Mouse (Mus musculus) hindbrain, embryonic 10.5 days (tissue): Measurements from ENCODE around the gene Pgbd1. TPM values are rescaled to one million over a fixed set of nuclear protein-coding genes. Genes with fewer than 3 reads are reported as not detected.
"Not testable (repeated sequence)": the region's sequence is repeated elsewhere in the genome, so short reads cannot be mapped to it uniquely, and the experiment has no call there.

Experiments used
- DNase-seq: peaks from one replicate; pipeline ENCODE4 v3.0.0-alpha.2; 2017; ENCODE audit warnings: low spot score
- H3K27ac ChIP-seq: fragments of 300-500 bp; sonication (generic); 2 replicates; pipeline ENCODE4 v1.5.1; 2016; ENCODE audit warnings: mild to moderate bottlenecking, moderate library complexity
- H3K27me3 ChIP-seq: fragments of 300-500 bp; sonication (generic); 2 replicates; pipeline ENCODE4 v1.6.1; 2016; ENCODE audit warnings: mild to moderate bottlenecking; ENCODE audit not compliant: poor library complexity, insufficient read depth, severe bottlenecking
- H3K36me3 ChIP-seq: fragments of 300-500 bp; sonication (generic); 2 replicates; pipeline ENCODE4 v1.6.1; 2016; ENCODE audit warnings: mild to moderate bottlenecking, moderate library complexity
- H3K4me1 ChIP-seq: fragments of 300-500 bp; sonication (generic); replicated peaks from 2 replicates; pipeline ENCODE4 v1.6.1; 2016; ENCODE audit warnings: mild to moderate bottlenecking
- H3K4me3 ChIP-seq: fragments of 300-500 bp; sonication (generic); 2 replicates; pipeline ENCODE4 v1.5.1; 2016; ENCODE audit warnings: mild to moderate bottlenecking, moderate library complexity
- H3K9me3 ChIP-seq: fragments of 300-500 bp; sonication (generic); 2 replicates; pipeline ENCODE4 v1.6.1; 2016; ENCODE audit warnings: mild to moderate bottlenecking, moderate library complexity
- WGBS: fragments of 180-500 bp; shearing (Covaris S2); methylation state at CpG from one replicate; pipeline ENCODE4 v1.1.7; 2016; 5-methylcytosine and 5-hydroxymethylcytosine counted together
- polyA plus RNA-seq: library from polyadenylated mRNA; unstranded; fragments of >200 nt; fragmentation: Nextera tagmentation; extraction: Ambion mirVana; gene quantifications from 2 replicates; pipeline ENCODE4 v1.2.1, GENCODE M21; 2016

Gene Pgbd1
- polyA plus RNA-seq, 1 experiment from 2014 or later: 4.3 TPM

DNA sequence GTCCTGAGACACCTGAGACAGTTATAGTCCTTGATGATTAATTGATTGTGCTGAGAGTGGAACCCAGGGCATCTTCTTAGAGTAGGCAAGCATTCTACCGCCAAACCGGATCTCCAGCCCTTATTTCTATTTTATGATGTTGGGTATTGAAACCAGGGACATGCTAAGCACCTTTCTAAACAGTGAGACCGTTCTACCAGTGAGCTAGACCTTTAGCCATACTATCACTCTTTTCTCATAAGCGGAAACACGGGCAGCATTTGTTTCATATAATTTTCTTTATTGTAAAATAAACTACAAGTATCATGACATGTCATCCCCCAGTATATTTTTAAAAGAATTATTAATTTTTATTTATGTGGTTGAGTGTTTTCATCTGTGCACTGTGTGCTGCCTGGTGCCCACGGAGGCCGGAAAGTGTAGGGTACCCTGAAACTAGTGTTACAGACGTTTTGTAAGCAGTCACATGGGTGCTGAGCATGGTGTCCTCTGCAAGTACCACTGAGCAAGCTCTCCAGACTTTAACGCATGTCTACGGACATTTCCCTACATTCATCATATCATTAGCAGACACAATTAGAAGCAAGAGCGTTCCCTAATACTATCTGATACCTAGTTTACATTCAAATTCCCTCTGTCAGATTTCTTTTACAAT is 31.9 kb downstream of the Pgbd1 start:
- peaks cover 13% of the 10 kb centered on the region for H3K4me1 ChIP-seq
- H3K27me3 ChIP-seq: no peaks in the 10 kb centered on the region
- WGBS: 53% methylated on average over 11 of the region's 11 CpGs
- no peaks in the 10 kb centered on the region for H3K36me3 ChIP-seq
- H3K4me3 ChIP-seq: peak overlapping the region; percentile 60
- no peaks in the 10 kb centered on the region for H3K9me3 ChIP-seq
- DNase-seq: no peak
- peak overlapping the region; percentile 90 for H3K27ac ChIP-seq

DNA sequence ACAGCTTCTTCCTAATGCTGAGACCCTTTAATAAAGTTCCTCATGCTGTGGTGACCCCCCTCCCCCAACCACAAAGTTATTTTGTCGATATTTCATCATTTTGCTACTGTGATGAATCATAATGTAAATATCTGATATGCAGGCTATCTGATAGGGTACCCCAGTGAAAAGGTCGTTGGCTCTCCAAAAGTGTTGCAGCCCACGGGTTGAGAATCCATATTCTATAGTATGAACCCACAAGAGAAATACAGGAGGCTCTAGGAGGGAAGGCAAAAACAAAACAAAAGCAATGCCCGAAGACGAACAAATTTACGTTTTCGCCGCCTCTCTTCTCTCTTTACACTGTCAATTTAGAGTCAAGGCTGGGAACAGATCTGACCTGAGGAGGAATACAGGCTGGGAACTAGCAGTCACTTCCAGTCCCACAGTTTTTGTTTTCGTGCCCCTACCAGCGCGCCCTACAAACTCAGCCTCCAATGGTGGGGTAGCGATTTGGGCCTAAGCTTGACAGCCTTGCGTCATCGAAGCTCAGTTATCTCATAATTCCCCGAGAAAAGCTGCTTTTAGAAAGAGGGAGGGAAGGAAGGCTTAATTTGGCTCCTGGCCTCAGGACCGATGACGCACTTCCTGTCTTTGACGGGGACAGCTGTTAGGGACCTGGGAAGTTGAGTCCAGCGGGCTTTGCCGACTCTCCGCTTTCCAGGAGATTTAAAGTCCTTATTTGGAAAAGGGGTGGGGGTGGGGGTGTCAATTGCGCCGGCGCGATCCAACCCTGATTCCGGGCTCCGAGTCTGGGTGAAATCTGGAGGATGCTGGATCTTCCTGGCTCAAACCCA is 32.7 kb downstream of the Pgbd1 start:
- H3K4me3 ChIP-seq: peak overlapping the region; percentile 60
- DNase-seq: peak; percentile 80
- no peaks in the 10 kb centered on the region for H3K36me3 ChIP-seq
- H3K4me1 ChIP-seq: peaks cover 13% of the 10 kb centered on the region
- WGBS: 5% methylated on average over 27 of the region's 27 CpGs
- no peaks in the 10 kb centered on the region for H3K9me3 ChIP-seq
- H3K27me3 ChIP-seq: no peaks in the 10 kb centered on the region
- peak overlapping the region; percentile 90 for H3K27ac ChIP-seq

DNA sequence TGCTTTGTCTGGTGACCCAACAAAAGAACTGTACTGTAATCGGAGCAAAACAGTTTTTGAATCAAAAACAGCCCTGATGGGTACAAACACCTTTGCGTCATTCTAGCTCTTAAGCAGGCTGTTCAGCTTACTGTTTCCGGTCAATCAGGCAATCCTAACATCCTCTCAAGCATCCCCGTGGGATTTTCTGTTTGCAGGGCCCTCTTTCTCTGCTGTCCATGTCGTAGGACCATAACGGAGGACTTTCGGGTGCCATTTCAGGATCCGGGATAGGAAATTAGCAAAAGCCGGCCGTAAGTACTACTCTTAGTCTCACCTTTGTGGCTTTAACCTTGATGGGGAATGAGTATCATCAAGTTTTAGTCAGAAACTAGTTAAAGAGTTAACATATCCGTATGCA is 33.5 kb downstream of the Pgbd1 start:
- Histone ChIP-seq H3K9me3 (no peaks in the 10 kb centered on the region), H3K27ac (no peak overlapping the region), H3K36me3 (no peaks in the 10 kb centered on the region), H3K27me3 (no peaks in the 10 kb centered on the region), H3K4me3 (no peak overlapping the region), H3K4me1 (peaks cover 13% of the 10 kb centered on the region)
- DNase-seq: no peak
- WGBS: 80% methylated on average over 11 of the region's 11 CpGs

DNA sequence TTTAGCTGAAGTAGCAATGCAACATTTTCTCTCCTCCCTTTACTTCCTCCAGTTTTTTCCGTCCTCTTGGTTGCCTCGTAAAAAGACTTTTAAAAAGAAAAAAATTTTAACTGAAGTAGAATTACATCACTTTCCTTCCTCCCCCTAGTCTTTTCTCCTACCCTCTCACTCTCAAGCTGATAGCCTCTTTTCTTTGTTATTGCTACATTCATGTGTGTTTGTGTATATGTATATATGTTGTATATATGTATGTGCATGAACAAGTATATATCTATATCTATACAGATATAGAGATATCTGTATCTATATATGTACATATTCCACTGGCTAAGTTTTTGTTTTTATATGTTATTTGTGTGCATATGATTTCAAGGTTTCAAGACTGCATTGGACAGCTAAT is 38.0 kb downstream of the Pgbd1 start:
- 0% methylated on average over 2 of the region's 2 CpGs for WGBS
- DNase-seq: no peak
- Histone ChIP-seq H3K9me3 (no peaks in the 10 kb centered on the region), H3K36me3 (peaks cover 22% of the 10 kb centered on the region), H3K4me1 (peaks cover 22% of the 10 kb centered on the region), H3K4me3 (peak overlapping the region; percentile 88), H3K27me3 (no peaks in the 10 kb centered on the region), H3K27ac (peak overlapping the region; percentile 96)

DNA sequence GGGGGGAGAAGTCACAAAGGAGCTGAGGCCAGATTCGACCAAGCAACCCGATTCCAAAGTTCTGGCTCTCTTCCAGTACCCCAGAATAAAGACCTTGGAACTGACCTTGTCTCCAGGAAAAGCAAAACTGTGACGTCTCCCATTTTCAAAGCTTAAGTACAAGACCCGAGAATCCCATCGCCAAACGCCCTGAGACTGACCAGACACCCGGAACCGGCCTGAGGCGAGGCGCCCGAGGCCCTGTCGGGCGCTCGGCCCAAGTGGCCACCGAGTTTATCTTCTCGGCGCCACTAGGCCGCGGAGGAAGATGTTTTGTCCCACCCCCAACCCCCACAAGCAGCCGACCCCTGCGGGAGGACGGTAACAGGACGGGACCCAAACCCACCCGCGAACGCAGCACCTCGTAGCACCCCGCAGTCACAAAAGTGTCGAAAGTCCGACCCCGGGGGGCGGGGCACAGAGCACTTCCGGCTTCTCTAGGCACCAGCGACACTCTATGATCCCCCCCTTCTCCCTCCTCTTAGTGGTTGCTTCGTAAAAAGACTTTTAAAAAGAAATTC is 38.5 kb downstream of the Pgbd1 start, which contains the start of gene Zkscan3:
Gene Zkscan3 (minus strand): TSS at position 469 of the 560 bp plus-strand sequence.
- Histone ChIP-seq H3K27ac (peak within 1 kb of the TSS; percentile 96), H3K9me3 (no peaks in the 10 kb centered on the region), H3K27me3 (no peaks in the 10 kb centered on the region), H3K4me3 (peak within 1 kb of the TSS; percentile 88), H3K36me3 (peaks cover 26% of the 10 kb centered on the region), H3K4me1 (peaks cover 19% of the 10 kb centered on the region)
- peak; percentile 85 for DNase-seq
- 0% methylated on average over 35 of the region's 35 CpGs for WGBS

DNA sequence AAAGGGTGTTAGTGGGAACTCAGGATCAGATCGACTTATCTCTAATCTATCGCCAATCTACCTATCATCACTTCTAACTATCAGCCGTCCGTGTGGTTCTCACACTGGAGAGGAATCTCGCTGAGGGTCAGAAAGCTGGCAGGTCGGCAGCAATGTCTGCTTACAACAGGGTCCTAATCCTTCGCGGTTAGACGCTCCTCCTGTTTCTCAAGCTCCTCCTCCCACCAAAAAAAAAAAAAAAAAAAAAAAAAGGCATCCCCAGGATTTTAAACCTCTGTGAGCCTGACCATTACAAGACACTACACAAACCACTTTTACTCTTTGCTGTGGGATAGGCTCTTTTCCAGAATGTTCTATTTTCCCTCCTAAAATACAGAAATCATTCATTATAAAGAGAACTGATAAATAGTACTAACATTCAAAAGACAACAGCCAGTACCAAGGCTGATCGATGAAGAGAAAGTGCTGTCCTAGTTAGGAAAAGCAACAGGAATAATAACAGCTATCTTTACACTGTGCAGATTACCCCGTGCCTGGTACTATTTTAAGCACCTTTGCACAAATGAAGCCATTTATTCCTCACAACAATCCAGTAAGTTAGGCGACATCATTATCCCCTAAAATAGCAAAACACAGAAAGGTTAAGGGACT is 39.1 kb downstream of the Pgbd1 start:
- peak; percentile 6 for DNase-seq
- Histone ChIP-seq H3K27ac (peak overlapping the region; percentile 96), H3K4me3 (peak overlapping the region; percentile 88), H3K9me3 (no peaks in the 10 kb centered on the region), H3K27me3 (no peaks in the 10 kb centered on the region), H3K36me3 (peaks cover 32% of the 10 kb centered on the region), H3K4me1 (peaks cover 19% of the 10 kb centered on the region)
- 18% methylated on average over 12 of the region's 12 CpGs for WGBS

DNA sequence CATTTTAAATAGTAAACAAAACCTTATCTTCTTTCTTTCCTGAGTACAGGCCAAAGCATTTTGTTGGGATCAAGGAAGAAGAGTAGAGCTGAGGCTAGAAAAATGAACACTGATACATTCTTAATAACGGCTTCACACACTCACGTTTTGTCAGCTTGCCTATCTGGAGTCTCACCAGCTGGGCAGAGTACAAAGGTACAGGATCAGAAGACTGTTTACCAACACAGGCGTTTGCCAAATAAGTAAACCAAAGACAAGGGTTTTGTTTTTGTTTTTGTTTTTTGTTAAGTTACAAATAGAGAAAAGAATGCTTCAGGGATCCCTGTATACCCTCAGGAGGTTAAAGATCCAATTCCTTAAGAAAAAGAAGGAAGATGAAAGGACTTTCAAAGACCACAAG is 39.7 kb downstream of the Pgbd1 start:
- H3K4me1 ChIP-seq: peaks cover 19% of the 10 kb centered on the region
- H3K27ac ChIP-seq: no peak overlapping the region
- 80% methylated on average over 3 of the region's 3 CpGs for WGBS
- H3K4me3 ChIP-seq: peak overlapping the region; percentile 88
- no peaks in the 10 kb centered on the region for H3K27me3 ChIP-seq
- H3K9me3 ChIP-seq: no peaks in the 10 kb centered on the region
- DNase-seq: no peak
- peaks cover 38% of the 10 kb centered on the region for H3K36me3 ChIP-seq

DNA sequence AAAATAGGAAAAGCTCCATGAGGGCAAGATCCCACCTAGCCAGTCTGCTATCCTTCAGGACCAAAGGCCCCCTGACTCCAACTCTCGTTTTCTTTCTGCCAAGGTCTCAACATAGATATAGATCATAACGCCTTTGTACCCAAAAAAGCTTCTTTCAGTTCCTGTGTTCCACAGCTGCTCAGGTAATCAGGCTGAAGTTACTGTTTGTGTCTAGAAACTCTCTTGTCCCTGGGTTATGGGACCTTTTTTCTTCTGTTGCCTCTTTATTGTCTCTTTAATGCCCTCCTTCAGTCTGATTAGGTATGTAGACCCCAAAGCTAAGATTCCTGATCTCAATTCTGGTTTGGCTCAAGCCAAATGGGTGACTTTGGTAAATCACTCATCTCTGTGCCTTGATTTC is 43.4 kb downstream of the Pgbd1 start:
- Histone ChIP-seq H3K4me1 (peaks cover 19% of the 10 kb centered on the region), H3K9me3 (no peaks in the 10 kb centered on the region), H3K27me3 (no peaks in the 10 kb centered on the region), H3K27ac (no peak overlapping the region), H3K36me3 (peaks cover 75% of the 10 kb centered on the region), H3K4me3 (no peak overlapping the region)
- DNase-seq: no peak
- WGBS: 83% methylated on average over 2 of the region's 2 CpGs

DNA sequence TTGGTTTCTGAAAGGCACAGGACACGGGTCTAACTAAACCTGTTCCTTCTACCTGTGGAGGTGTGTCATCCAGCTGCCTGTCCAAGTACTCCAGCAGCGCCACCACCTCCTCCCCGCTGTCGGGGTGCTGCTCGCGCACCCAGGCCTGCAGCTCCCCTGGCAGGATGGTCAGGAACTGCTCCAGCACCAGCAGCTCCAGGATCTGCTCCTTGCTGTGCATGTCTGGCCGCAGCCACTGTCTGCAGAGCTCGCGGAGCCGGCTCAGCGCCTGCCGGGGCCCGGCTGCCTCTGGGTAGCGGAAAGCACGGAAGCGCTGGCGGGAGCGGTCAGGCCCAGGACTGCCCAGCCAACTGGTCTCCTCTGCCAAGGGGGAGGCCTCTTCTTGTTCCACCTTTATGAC is 44.8 kb downstream of the Pgbd1 start:
- H3K9me3 ChIP-seq, H3K27ac ChIP-seq, DNase-seq, H3K4me3 ChIP-seq, H3K27me3 ChIP-seq, H3K4me1 ChIP-seq: not testable (repeated sequence)
- WGBS: 91% methylated on average over 18 of the region's 18 CpGs
- peaks cover 89% of the 10 kb centered on the region for H3K36me3 ChIP-seq

DNA sequence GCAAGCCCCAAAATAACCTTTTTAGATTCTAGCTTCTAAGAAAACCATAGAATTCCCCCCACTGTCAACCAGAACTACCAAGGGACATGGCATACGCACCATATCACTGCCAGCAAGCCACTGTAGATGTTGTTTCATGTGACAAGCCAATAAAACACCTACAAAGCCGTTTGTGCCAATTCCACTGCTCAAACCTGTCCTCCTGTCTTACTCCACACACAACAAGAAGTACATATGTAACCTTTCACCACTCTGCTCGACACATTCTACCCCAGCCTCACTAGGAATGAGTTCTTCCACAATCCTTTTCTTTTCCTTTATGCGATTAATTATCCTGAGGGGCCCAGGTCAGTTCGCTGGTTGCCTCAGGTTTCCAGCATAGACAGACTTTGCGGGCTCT is 45.2 kb downstream of the Pgbd1 start:
- no peak for DNase-seq
- H3K27ac ChIP-seq: no peak overlapping the region
- peaks cover 5% of the 10 kb centered on the region for H3K4me1 ChIP-seq
- WGBS: 93% methylated on average over 6 of the region's 6 CpGs
- peaks cover 92% of the 10 kb centered on the region for H3K36me3 ChIP-seq
- H3K9me3 ChIP-seq: no peaks in the 10 kb centered on the region
- no peaks in the 10 kb centered on the region for H3K27me3 ChIP-seq
- no peak overlapping the region for H3K4me3 ChIP-seq

DNA sequence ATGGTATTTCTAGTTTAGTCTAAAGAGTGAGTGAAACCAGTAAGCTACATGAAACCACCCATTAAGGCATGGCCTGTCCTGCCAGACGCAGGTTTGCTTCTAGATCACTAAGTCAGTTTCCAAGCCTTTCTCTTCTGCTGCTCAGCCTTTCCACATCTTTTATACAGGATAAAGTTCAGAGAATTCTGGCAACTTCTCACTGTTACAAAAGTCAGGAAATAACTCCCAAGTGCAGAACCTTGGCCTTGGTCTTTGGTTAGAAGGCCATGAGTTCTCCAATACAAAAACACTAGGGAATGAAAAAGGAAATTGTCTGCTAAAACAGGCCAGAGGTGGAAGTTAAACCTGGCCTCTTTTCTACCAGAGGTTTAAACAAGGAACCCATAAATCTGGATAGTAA is 45.6 kb downstream of the Pgbd1 start:
- Histone ChIP-seq H3K9me3 (no peaks in the 10 kb centered on the region), H3K4me3 (no peak overlapping the region), H3K4me1 (peaks cover 5% of the 10 kb centered on the region; the same call in 1 of the 2 replicates), H3K27ac (no peak overlapping the region), H3K36me3 (peaks cover 92% of the 10 kb centered on the region), H3K27me3 (no peaks in the 10 kb centered on the region)
- 96% methylated on average over 1 of the region's 1 CpGs for WGBS
- no peak for DNase-seq

DNA sequence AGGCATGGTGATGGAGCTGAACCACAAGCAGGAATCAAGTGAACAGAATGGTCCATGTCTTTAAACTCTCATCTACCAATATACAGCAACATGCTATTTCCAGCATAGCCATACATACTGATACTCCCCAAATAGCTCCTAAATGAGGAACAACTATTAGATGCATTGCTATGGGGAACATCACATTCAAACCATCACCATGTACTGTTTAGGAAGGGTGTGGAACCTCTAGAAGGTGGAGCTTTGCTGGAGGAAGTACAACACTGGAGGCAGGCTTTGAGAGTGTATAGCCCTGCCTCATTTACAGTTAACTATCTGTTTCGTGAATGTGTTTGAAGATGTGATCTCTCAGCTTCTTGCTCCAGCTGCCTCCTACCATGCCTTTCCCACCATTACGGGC is 63.1 kb downstream of the Pgbd1 start:
- WGBS: 91% methylated on average over 2 of the region's 2 CpGs
- Histone ChIP-seq H3K9me3 (no peaks in the 10 kb centered on the region), H3K27ac (no peak overlapping the region), H3K4me1 (no peaks in the 10 kb centered on the region), H3K27me3 (no peaks in the 10 kb centered on the region), H3K4me3 (no peak overlapping the region), H3K36me3 (0 out of 2 replicates have a peak, but pooled peaks cover 4% of the 10 kb centered on the region)
- DNase-seq: no peak
